Mouse (Mus musculus): ENCODE results near the gene B3galt5. TPM values are rescaled to one million over a fixed set of nuclear protein-coding genes. Genes with fewer than 3 reads are reported as not detected.
A peak's percentile ranks its signal among the peaks of the same experiment; 100 is the strongest.

Gene B3galt5
- total RNA-seq (2014; fragmentation: Nextera tagmentation) (not detected in 2 replicates), total RNA-seq (2017) (0.28 TPM in 1 of 2 replicates, not detected in the other)

DNA sequence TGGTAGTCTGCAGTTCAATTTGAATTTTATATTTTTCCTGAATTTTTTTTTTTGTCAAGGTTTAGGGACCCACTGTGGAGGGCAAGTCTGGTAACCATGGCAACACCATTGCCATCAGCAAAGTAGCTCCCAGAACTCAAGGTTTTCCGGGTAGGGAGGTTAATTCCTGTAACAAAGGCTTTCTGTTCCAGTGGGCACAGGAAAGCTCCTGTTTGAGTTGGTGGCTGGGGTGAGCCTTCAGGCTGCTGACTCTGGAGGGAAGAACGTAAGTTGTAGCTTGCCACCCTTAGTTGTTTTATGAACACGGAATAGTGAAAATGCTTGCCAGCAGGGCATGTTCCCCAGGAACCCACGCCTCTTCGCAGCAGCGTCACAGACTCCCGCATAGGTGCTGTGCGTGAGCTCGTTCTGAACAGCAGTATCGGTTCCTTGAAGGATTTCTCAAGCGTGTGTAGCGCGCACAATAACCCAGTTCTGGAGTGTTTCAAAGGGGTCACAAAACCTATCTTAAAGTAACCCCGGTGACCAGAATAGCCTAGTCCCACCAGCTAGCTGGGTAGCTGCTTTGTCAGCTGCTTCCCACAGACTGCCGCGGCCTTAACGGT lies at the start of gene B3galt5:
TSS of gene B3galt5 (plus strand) at position 436 of the 605 bp plus-strand sequence.
- ATAC-seq (replicated peaks; ENCODE audit: low FRiP score, low TSS enrichment, poor library complexity, severe bottlenecking): no peak

DNA sequence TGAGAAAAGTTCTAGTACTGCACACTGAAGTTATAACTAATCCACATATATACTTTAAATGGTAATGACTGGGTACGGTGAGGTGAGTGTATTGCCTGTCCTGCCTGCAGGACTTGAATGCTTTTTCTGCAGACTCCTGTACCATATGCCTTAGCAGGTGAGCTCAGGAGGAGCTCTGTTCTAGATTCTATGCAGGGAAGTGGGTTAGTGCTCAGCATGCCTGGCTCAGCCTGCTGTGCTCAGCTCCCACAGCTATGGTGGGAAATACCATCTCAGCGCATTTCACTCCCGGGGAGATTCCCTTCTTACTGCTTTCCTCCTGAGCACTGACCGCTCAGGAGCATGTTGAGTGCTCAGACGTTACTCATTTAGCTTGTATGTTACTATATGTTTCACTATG lies 48.0 kb upstream of the B3galt5 start:
- no peak for ATAC-seq (replicated peaks; ENCODE audit: low FRiP score, low TSS enrichment, poor library complexity, severe bottlenecking)

DNA sequence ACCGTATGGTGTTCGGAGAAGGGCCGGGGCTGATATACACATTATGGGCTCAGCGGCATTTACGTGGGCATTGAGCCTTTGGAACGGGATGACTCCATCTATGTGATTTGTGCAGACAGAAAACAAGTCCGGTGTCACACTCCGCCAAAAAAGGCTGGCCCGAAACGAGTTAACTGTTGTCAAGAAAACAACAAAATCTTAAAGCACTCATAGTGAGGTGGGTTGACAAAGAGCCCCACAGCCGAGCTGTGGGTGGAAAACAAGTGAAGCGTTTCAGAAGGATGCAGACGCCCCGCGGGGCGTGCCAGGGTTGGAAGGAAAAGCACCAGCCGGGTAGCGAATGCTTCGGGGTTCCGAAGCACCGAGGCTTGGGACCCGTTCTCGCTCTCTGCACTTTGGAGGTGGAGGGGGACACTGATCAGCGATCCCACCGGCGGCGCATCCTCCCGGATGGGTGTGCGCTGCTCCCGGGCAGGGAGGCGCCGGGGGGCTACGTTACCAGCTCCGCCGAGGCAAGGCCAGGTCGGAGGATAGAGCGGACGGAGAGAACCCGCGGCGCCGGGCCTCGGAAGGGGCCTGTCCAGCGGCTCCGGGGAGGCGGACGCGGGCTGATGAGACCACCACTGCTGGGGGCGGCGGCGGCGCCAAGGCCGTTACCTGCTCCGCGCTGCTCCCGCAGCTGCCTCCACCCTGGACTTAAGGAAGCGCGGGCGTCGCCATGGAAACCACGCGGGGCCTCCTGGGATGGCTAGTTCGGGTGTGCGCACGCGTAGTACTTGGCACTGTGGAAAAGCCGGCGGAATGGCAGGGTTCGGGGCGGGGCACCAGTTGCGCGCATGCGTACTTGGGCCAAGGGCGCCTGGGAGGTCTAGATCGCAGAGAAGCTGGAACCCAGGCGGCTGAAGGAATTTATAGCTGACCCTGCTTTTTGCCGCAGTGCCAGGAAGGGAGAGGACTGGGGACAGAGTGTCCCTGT lies 43.8 kb upstream of the B3galt5 start, which contains the start of gene Lca5l:
TSS of gene Lca5l (minus strand) at position 741 of the 976 bp plus-strand sequence.
- peak; percentile 96 for ATAC-seq (replicated peaks; ENCODE audit: low FRiP score, low TSS enrichment, poor library complexity, severe bottlenecking)

DNA sequence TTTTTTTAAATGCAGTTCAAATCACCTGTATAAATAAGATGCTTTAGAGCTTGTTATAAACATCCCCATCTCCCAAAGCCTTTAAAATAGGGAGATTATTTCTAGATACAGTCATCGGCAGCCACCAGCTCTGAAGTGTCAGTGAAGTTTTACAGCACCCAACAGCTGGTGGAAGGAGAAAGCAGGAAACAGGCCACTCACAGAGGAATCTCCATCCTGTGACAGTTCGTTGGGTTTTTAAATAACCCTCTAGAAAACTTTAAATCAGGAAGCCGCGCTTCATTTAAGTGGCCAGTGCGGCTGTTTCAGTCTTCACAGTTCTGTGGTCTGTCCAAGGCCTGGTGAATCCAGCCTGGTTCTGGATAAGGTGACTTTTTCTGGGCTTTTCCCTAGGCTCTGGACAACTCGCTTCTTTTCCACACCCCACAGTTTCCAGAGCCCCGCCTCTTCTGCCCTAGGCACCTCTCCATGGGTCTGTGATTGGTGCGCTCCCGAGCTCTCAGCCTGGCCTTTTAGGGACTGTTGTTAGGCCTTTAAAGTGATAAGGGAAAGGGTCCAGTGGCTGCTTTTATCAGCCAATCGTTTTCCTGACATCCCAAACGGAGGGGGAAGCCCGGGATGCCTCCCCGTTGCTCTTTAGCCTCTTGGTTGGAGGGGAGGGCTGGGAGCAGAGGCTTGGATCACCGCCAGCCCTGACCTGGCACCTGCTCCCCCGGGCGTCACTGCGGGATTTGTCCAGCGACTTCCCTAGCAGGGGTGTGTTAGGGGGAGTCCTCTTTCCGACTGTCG lies 35.5 kb upstream of the B3galt5 start, which contains the start of gene Sh3bgr:
TSS of gene Sh3bgr (plus strand) at position 538 of the 789 bp plus-strand sequence.
- peak; percentile 23; the same call in 1 of the 2 replicates for ATAC-seq (replicated peaks; ENCODE audit: low FRiP score, low TSS enrichment, poor library complexity, severe bottlenecking)

DNA sequence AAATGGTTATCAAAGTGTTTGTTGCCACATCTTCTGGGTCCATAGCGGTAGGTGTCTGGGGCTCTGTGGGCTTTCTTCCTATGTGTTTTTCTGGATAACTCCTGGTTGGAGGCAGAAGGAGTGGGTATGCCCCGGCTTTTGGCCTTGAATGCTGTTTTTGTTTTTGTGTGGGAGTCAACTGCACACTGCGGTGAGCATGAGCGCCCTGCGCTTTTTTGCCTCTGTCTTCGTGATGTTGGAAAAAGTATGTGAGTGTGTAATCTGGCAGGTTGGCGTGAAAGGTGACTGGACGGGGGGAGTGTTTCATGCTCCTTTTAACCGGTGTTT lies 34.9 kb upstream of the B3galt5 start:
- ATAC-seq (replicated peaks; ENCODE audit: low FRiP score, low TSS enrichment, poor library complexity, severe bottlenecking): no peak

DNA sequence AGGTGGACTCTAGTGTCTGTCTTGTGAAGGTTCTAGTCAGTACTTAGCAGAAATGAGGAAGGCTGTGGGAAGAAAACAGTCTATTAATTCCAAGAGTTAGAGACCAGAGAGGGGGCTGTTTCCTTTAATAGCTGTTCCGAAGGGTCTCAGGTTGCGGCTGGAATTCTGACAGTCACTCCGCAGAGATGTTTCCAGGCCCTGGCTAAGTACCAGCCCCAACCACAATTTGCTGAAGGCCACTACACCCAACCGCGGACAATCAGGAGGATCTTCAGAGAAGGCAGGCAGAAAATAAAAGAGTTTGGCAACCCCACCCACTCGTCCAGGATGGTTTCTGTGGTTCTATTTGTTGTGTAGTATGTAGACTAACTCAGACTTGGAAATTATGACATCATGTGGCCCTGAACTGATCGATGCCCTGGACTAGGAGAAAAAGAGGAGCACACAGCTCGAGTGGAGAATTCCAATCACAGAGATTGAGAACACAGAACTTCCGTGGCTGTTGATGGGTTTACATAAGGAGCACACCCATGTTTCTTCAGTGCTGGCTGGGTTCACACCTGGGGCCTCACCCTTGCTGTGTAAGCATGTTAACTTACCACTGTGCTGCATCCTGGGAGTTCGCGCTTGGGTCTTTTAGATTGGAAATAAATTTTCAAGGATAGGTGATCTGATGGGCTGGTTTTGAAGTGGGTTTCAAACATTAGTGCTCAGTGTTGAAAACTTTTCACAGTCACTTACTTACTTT lies 33.9 kb upstream of the B3galt5 start:
- ATAC-seq (replicated peaks; ENCODE audit: low FRiP score, low TSS enrichment, poor library complexity, severe bottlenecking): no peak

DNA sequence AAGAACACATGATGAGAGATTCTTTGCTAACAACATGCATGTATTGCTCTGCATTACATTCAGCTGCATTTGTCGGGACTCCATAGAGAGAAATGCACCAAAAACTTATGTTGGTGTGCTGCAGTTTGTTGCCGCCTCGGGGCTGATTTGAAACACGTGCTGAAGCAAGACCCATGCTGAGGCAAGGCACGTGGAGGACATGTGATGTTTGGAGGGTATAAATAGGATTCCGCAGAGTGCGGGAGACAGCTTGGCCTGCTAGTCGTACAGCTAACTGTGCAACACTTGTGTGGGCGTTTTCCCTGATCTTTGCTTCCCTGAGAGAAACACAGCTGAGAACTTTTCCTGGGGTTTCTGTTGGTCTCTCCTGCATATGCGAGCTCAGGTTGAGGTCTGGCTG lies 25.8 kb upstream of the B3galt5 start:
- ATAC-seq (replicated peaks; ENCODE audit: low FRiP score, low TSS enrichment, poor library complexity, severe bottlenecking): no peak

DNA sequence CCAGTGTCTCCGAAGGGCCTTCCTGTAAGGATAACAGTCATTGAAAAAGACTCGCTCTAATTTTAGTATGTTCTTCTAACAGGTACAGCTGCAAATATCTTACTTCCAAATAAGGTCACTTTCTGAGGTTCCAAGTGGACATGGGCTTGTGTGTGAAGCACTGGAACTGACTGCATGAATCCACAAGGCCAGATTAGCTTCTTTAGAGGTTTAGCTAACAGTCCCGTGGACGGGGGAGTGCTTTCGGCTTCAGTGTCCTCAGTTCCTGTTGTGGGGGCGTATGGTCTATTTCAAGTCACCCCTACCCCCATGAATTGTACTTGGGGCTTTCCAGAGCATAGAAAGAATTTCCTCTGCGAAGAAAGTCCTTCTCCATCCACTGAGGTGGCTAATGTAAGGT lies 24.7 kb upstream of the B3galt5 start:
- ATAC-seq (replicated peaks; ENCODE audit: low FRiP score, low TSS enrichment, poor library complexity, severe bottlenecking): no peak

DNA sequence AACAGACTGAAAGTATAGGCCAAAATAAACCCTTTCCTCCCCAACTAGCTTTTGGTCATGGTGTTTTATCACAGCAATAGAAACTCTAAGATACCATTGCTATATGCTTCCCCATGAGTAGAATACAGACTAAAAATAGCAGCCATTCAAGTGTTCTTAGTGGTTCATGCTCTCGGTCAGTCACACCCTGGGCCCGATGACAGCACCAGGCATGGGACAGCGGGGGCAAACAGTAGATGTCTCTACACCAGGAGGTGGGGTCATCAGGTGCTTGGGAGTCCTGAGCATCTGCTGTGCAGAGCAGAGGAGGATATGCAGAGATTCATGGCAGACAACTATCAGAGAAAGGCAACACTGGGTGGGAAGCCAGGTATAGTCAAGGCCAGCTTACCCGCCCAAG lies 22.6 kb upstream of the B3galt5 start:
- no peak for ATAC-seq (replicated peaks; ENCODE audit: low FRiP score, low TSS enrichment, poor library complexity, severe bottlenecking)

DNA sequence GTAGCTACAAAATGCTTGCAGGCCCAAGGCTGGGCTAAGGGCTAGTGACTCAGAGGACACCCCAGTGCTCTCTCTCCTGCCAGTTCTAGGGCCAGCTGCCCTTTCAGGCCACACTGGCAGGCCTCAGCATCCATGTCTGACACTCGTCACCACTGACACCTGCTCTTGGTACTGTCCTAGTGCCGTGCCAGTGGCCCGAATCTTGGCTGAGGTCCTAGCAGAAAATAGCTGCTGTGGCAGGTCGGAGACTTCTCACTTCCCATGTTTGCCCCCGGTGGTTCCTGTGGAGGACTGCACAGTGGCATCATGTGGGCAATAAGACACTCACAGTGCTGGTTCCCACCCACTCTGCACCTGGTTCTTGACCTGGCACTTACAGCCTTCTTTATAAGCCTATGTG lies 14.1 kb upstream of the B3galt5 start:
- no peak for ATAC-seq (replicated peaks; ENCODE audit: low FRiP score, low TSS enrichment, poor library complexity, severe bottlenecking)

DNA sequence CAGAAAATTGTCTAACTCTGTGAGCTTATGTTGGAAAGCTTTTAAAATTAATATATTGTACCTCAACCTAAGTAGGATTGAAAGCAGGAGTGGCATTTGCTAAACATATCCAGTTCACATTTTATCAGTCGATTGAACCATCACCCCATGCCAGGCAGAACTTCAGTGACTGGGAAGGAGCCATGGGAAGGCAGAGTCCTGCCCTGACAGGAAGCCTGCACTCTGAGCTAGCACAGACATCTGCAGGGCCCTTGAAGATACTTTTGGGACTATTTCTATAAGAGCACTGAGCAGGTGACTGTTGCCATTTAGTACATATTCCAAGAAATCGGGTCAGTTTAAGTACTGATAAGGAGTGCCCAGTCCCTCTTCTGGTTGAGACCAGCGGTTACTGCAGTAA lies 13.6 kb upstream of the B3galt5 start:
- ATAC-seq (replicated peaks; ENCODE audit: low FRiP score, low TSS enrichment, poor library complexity, severe bottlenecking): no peak

DNA sequence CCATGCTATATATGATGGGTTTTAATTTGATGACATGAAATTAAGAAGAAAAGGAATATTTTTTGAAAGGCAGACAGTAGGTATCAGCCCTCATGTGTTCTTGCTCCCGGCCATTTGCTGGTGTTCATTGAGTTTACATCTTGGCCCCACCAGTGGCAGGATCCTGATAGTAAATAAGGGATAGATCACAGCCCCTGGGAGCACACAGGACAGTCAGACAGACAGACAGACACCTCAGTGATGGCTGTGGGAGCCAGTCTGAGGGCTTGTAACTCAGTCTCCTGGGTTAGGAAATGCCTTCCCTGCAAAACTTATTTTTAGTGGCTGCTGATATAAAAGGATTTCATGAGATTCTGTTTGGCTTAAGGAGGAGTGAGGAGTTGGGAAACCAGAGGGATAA lies 13.1 kb upstream of the B3galt5 start:
- no peak for ATAC-seq (replicated peaks; ENCODE audit: low FRiP score, low TSS enrichment, poor library complexity, severe bottlenecking)

DNA sequence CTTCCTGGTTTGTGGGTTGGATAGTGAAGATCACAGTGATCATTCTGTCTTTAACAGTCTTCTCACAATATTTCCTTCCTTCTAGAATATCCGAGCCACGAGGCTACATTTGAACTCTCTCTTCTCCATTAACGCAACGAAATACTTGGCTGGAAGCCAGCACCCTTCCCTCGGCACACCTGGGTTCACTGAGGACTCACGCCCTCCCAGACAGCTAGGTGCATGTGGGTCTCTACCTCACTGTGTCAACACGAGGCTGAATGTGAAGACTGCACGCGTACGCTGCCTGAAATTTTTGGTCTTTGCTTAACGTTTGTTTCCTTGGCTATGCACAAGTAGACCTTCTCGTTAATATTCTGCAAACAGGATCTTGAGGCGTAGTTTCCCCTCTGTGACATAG lies 7.2 kb upstream of the B3galt5 start:
- ATAC-seq (replicated peaks; ENCODE audit: low FRiP score, low TSS enrichment, poor library complexity, severe bottlenecking): no peak

DNA sequence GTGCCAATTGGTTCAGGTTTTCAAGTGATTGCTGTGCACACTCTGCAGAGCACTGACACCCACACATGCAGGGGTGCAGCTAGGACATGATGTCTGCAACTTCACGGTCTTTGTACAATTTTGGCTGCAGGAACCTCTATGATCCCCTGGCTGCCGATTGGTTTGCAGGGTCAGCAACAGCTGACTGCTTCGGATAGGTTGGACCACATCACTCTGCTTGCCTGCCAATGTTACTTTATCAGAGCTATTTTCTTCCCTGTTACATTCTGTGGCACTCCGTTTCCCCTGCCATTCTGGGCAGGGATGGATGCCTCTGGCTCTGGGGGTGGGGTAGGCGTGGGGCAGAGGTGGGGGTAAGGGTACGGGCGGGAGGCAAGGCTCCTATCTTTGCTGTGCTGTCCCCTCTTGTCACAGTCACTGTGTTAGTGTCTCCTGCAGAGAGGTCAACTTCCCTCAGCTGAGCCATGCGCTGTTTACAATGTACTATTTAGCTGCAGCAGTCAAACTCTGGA lies 6.5 kb upstream of the B3galt5 start:
- ATAC-seq (replicated peaks; ENCODE audit: low FRiP score, low TSS enrichment, poor library complexity, severe bottlenecking): no peak

DNA sequence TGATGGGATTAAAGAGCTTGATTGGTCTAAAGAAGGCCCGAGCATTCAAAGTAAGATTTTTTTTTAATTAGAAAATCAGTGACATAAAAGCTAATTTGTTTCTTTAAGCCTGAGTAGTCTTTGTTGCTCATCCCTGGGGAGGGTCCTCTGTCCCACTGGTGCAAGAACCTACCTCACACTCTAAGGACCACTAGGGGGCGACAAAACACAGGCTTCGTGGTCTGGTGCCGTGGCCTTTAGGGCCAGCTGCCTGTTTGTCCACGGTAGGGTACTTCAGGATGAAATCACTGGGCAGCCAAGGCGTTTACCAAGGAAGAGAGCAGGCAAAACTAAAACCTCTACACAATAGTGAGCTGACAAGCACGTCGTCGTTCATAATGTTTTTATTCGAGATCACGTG lies 5.2 kb upstream of the B3galt5 start:
- ATAC-seq (replicated peaks; ENCODE audit: low FRiP score, low TSS enrichment, poor library complexity, severe bottlenecking): peak; percentile 80

DNA sequence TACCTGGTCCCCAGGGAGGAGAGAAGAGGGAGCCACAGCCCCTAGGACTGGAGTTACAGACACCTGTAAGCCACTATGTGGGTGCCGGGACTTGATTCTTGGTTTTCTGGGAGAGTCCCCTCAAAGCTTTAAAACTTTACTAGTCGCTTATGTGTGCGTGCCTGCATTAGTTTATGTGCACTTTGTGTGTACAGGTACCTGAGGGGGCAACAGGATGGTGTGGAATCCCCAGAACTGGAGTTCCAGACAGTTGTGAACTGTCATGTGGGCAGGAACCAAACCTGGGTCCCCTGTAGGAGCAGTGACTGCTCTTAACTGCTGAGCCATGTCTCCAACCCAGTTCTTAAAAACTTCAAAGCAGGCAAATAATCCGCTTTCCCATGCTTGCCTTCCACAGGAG lies 4.3 kb upstream of the B3galt5 start:
- no peak for ATAC-seq (replicated peaks; ENCODE audit: low FRiP score, low TSS enrichment, poor library complexity, severe bottlenecking)

DNA sequence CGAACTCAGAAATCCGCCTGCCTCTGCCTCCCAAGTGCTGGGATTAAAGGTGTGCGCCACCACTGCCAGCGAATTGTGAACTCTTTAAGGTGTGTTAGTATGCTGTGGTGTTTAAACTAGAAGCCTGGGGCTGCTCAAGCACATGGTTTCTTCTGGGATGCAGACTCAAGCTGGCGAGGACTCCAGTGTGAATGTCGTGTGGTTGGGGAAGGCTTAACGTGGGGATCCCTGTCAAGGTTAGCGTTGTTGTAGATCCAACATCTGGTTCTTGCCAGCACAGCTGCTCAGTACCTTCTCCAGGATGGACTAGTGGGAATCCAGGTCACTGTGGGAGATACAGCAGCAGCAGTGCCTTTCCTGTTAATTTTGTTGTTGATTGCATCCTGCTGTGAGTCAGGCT lies 3.6 kb upstream of the B3galt5 start:
- ATAC-seq (replicated peaks; ENCODE audit: low FRiP score, low TSS enrichment, poor library complexity, severe bottlenecking): no peak

DNA sequence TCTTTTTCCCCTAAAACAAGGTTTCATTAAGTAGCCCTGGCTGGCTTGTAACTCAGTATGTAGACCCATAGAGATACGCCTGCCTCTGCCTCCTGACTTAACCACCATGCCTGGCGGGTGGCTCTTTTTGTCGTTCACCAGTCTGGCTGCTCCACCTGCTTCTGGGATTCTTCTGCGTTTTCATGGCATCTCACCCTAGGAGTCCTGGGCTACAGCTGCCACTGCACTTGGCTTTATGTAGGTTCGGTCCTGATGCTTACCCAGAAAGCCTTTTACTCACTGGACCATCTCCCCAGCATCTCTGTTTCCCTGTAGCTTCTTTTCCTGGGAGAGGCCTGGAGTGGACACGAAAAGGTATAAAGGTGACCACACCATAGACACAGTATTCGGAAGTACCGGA lies 1.6 kb upstream of the B3galt5 start:
- ATAC-seq (replicated peaks; ENCODE audit: low FRiP score, low TSS enrichment, poor library complexity, severe bottlenecking): no peak

DNA sequence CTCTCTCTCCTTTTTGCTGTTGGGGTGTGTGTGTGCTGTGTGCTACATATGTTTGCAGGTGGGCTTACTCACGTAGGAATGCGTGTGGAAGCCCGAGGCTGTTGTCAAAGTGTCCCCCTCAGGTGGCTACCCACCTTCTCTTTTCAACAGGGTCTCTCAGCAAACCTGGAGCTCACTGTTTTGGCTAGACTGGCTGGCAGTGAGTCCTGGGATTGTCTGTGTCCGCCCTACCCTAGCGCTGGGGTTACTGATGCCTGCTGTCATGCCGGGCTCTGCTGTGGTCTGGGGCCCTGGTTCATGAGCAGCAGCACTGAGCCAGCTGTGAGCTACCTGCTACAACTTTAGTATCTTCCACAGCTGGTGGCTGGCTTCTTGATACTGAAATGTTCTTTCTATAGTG lies 8.9 kb downstream of the B3galt5 start:
- ATAC-seq (replicated peaks; ENCODE audit: low FRiP score, low TSS enrichment, poor library complexity, severe bottlenecking): no peak

Data from megakaryocyte-erythroid progenitor cell, adult 5-6 weeks (primary cell).